Comparison of ENCODE assay signal across 8 mouse cellular contexts in genomic region chr1:134298636-134299411, GRCm38 (mm10). TPM values are rescaled to one million over a fixed set of nuclear protein-coding genes. Genes with fewer than 3 reads are reported as not detected.
DNase-seq lines count a peak whose midpoint lies in the region; ATAC-seq and TF ChIP-seq lines count a peak whose summit lies in the region.

No protein-coding gene starts in this region.

- no peaks in the 10 kb centered on the region for H3K9me3 ChIP-seq in ES-E14 (ENCODE audit: control insufficient read depth, insufficient read depth, low read depth, low read length)
- H3K9me3 ChIP-seq in embryonic facial prominence, embryonic 12.5 days, result no peaks in the 10 kb centered on the region
- H3K9me3 ChIP-seq in limb, embryonic 15.5 days, result no peaks in the 10 kb centered on the region

- WGBS in embryonic facial prominence, embryonic 12.5 days, result 8% methylated on average over 44 of the region's 59 CpGs
- WGBS in limb, embryonic 15.5 days, result 6% methylated on average over 39 of the region's 59 CpGs

- H3K4me2 ChIP-seq in embryonic facial prominence, embryonic 12.5 days (replicated peaks), result peak overlapping the region; percentile 94
- peak overlapping the region; percentile 92 for H3K4me2 ChIP-seq in limb, embryonic 15.5 days

- intact Hi-C loops in heart, postnatal 25 days (cut with DNase I), result loop anchor here (5.0 kb wide), 1 partner anchor 52 kb away; no protein-coding TSS in a partner anchor

- H3K36me3 ChIP-seq in ES-E14 (ENCODE audit: control insufficient read depth, insufficient read depth, low read length, poor library complexity, severe bottlenecking), result peaks cover 13% of the 10 kb centered on the region
- H3K36me3 ChIP-seq in embryonic facial prominence, embryonic 12.5 days, result no peaks in the 10 kb centered on the region
- no peaks in the 10 kb centered on the region for H3K36me3 ChIP-seq in limb, embryonic 15.5 days

- ATAC-seq in embryonic facial prominence, embryonic 12.5 days (ENCODE audit: insufficient number of reproducible peaks, insufficient read depth, low FRiP score, low TSS enrichment), result peak; percentile 54; the same call in 1 of the 2 replicates
- ATAC-seq in limb, embryonic 15.5 days (ENCODE audit: insufficient number of reproducible peaks, low FRiP score, low TSS enrichment, low read depth), result peak; percentile 30; the same call in 1 of the 2 replicates
- ATAC-seq in erythroid progenitor cell, adult 5-6 weeks (replicated peaks; ENCODE audit: low FRiP score, poor library complexity, severe bottlenecking), result no peak

- in situ Hi-C loops in ES-E14 (cut with MboI; ENCODE audit: low sequenced_read_pairs in 2 of 2, unreplicated experiment in 2 of 2), result no loop called here

- H3K27ac ChIP-seq in ES-E14 (ENCODE audit: insufficient read depth, low read depth, low read length, poor library complexity, severe bottlenecking), result no peak overlapping the region
- H3K27ac ChIP-seq in embryonic facial prominence, embryonic 12.5 days, result no peak overlapping the region
- no peak overlapping the region for H3K27ac ChIP-seq in limb, embryonic 15.5 days

- DNase-seq in adrenal gland, adult 2 months, result peak; percentile 54
- no peak for DNase-seq in adrenal gland, adult 8-10 months
- DNase-seq in ES-E14 (ENCODE audit: low read depth, low spot score), result no peak
- peak; percentile 22 for DNase-seq in heart, postnatal 25 days (ENCODE audit: low spot score)
- peak; percentile 67 for DNase-seq in neural tube, embryonic 10.5 days (ENCODE audit: extremely low spot score, low spot score)

- H3K4me1 ChIP-seq in ES-E14 (ENCODE audit: control insufficient read depth in 2 of 2, insufficient read depth in 2 of 2, low read length in 2 of 2, poor library complexity in 1 of 2), result peaks cover 0 to 2% of the 10 kb centered on the region in 2 experiments; a peak in 1 of 4 replicates
- peaks cover 24% of the 10 kb centered on the region for H3K4me1 ChIP-seq in embryonic facial prominence, embryonic 12.5 days
- H3K4me1 ChIP-seq in limb, embryonic 15.5 days, result peaks cover 23% of the 10 kb centered on the region

- peak overlapping the region; percentile 64 to 72 for H3K4me3 ChIP-seq in ES-E14 (ENCODE audit: insufficient read depth in 1 of 2, low read depth in 1 of 2, low read length in 2 of 2, poor library complexity in 1 of 2, severe bottlenecking in 1 of 2)
- H3K4me3 ChIP-seq in embryonic facial prominence, embryonic 12.5 days, result peak overlapping the region; percentile 47
- H3K4me3 ChIP-seq in limb, embryonic 15.5 days, result peak overlapping the region; percentile 49

- peaks cover 44% of the 10 kb centered on the region for H3K27me3 ChIP-seq in embryonic facial prominence, embryonic 12.5 days
- peaks cover 29% of the 10 kb centered on the region for H3K27me3 ChIP-seq in limb, embryonic 15.5 days

- H3K9ac ChIP-seq in ES-E14 (ENCODE audit: insufficient read depth, low read depth, low read length, poor library complexity, severe bottlenecking), result peak overlapping the region; percentile 42
- H3K9ac ChIP-seq in embryonic facial prominence, embryonic 12.5 days, result peak overlapping the region; percentile 71
- peak overlapping the region; percentile 35 for H3K9ac ChIP-seq in limb, embryonic 15.5 days

TF ChIP-seq in ES-E14, 5 proteins besides CTCF, POLR2A, EP300 and RAD21:
- TF ChIP-seq MAFK (IDR thresholded peaks at IDR 0.05; ENCODE audit: insufficient read depth, low read depth, low read length), result no peak
- no peak for TF ChIP-seq ZNF384 (IDR thresholded peaks at IDR 0.05; ENCODE audit: low read depth, low read length)
- TF ChIP-seq HCFC1 (IDR thresholded peaks at IDR 0.05; ENCODE audit: borderline replicate concordance, insufficient read depth, low read length), result no peak
- TF ChIP-seq CHD2 (IDR thresholded peaks at IDR 0.05; ENCODE audit: low read depth, low read length), result no peak
- TF ChIP-seq ZC3H11A (IDR thresholded peaks at IDR 0.05; ENCODE audit: borderline replicate concordance, low read depth, low read length), result no peak

RNA-seq across cellular contexts. Expression of gene Myog, which starts 9.0 kb away (rescaled TPM):
- not detected for total RNA-seq in adrenal gland, adult 2 months (2021)
- polyA plus RNA-seq in adrenal gland, adult 2 months (2012; rRNA removed), result not detected in 2 replicates
- total RNA-seq in adrenal gland, adult 8-10 months (2022), result not detected
- total RNA-seq in ES-E14 (2012; rRNA removed), result 0.18 and 0.37 TPM in 2 replicates
- polyA plus RNA-seq in embryonic facial prominence, embryonic 12.5 days (2016; fragmentation: Nextera tagmentation; extraction: Ambion mirVana), result 62.9 and 76.2 TPM in 2 replicates
- total RNA-seq in heart, postnatal 25 days (2021), result not detected
- 117 and 227 TPM in 2 replicates for polyA plus RNA-seq in limb, embryonic 15.5 days (2015; fragmentation: Nextera tagmentation; extraction: Ambion mirVana)
- total RNA-seq in erythroid progenitor cell, adult 5-6 weeks (2015; ENCODE audit: low replicate concordance), result not detected in 2 replicates
- total RNA-seq in erythroid progenitor cell, adult 5-6 weeks (2017; ENCODE audit: low replicate concordance), result not detected in 2 replicates

RNA-seq across cellular contexts. Expression of gene Ppfia4, which starts 33.9 kb away (rescaled TPM):
- 1 to 10 TPM in 1 of 2 experiments, under 1 TPM in 1; 0.86 to 1.5 TPM for total RNA-seq in adrenal gland, adult 2 months (2021)
- polyA plus RNA-seq in adrenal gland, adult 2 months (2012; rRNA removed), result 6.8 and 8.0 TPM in 2 replicates
- 1 to 10 TPM; 1.6 to 2.6 (median 2.0) TPM for total RNA-seq in adrenal gland, adult 8-10 months (2022)
- 14.1 and 35.3 TPM in 2 replicates for total RNA-seq in ES-E14 (2012; rRNA removed)
- polyA plus RNA-seq in embryonic facial prominence, embryonic 12.5 days (2016; fragmentation: Nextera tagmentation; extraction: Ambion mirVana), result 7.0 TPM in 2 replicates
- 1 to 10 TPM; 1.6 to 1.9 TPM for total RNA-seq in heart, postnatal 25 days (2021)
- polyA plus RNA-seq in limb, embryonic 15.5 days (2015; fragmentation: Nextera tagmentation; extraction: Ambion mirVana), result 7.5 and 11.1 TPM in 2 replicates
- 0.42 and 0.72 TPM in 2 replicates for total RNA-seq in erythroid progenitor cell, adult 5-6 weeks (2015; ENCODE audit: low replicate concordance)
- 3.0 TPM in 1 of 2 replicates, not detected in the other for total RNA-seq in erythroid progenitor cell, adult 5-6 weeks (2017; ENCODE audit: low replicate concordance)

Comparison
In these comparisons a context has a peak if more than half of its experiments do, and no peak if none do; other contexts are left out.
1. DNase-seq: peak in adrenal gland, adult 2 months (single experiment), heart, postnatal 25 days (single experiment) and neural tube, embryonic 10.5 days (single experiment); none in adrenal gland, adult 8-10 months (single experiment) and ES-E14 (single experiment).
2. Peak in every context shown above with its lines, with median percentiles within 50 percentile points of each other: H3K4me3 ChIP-seq and H3K9ac ChIP-seq.